Mouse (Mus musculus) hindbrain, embryonic 13.5 days (tissue): ENCODE measurements around the gene Tmc2. TPM values are rescaled to one million over a fixed set of nuclear protein-coding genes. Genes with fewer than 3 reads are reported as not detected.

Source experiments
- ATAC-seq: fragments of 200-750 bp; cut with Nextera tagmentation; 2 replicates; pipeline ENCODE4 v1.8.0; 2017; ENCODE audit warnings: moderate TSS enrichment; ENCODE audit not compliant: low FRiP score
- H3K27ac ChIP-seq: fragments of 300-500 bp; sonication (generic); 2 replicates; pipeline ENCODE4 v1.5.1; 2015; ENCODE audit warnings: inconsistent platforms, mild to moderate bottlenecking, moderate library complexity
- H3K27me3 ChIP-seq: fragments of 300-500 bp; sonication (generic); 2 replicates; pipeline ENCODE4 v1.6.1; 2015; ENCODE audit warnings: mild to moderate bottlenecking, inconsistent platforms
- H3K36me3 ChIP-seq: fragments of 300-500 bp; sonication (generic); 2 replicates; pipeline ENCODE4 v1.6.1; 2015; ENCODE audit warnings: mild to moderate bottlenecking, inconsistent platforms
- H3K4me1 ChIP-seq: fragments of 300-500 bp; sonication (generic); replicated peaks from 2 replicates; pipeline ENCODE4 v1.6.1; 2015; ENCODE audit warnings: inconsistent platforms
- H3K4me2 ChIP-seq: fragments of 300-500 bp; sonication (generic); 2 replicates; pipeline ENCODE4 v1.6.1; 2015; ENCODE audit warnings: inconsistent platforms, mild to moderate bottlenecking, moderate library complexity
- H3K4me3 ChIP-seq: fragments of 300-500 bp; sonication (generic); 2 replicates; pipeline ENCODE4 v1.5.1; 2015; ENCODE audit warnings: mild to moderate bottlenecking, inconsistent platforms
- H3K9ac ChIP-seq: fragments of 300-500 bp; sonication (generic); 2 replicates; pipeline ENCODE4 v1.6.1; 2015; ENCODE audit warnings: mild to moderate bottlenecking, inconsistent platforms
- H3K9me3 ChIP-seq: fragments of 300-500 bp; sonication (generic); 2 replicates; pipeline ENCODE4 v1.6.1; 2016; ENCODE audit warnings: inconsistent platforms
- WGBS: fragments of 180-500 bp; shearing (Covaris S2); methylation state at CpG from one replicate; pipeline ENCODE4 v1.1.7; 2015; 5-methylcytosine and 5-hydroxymethylcytosine counted together
- polyA plus RNA-seq: library from polyadenylated mRNA; unstranded; fragments of >200 nt; fragmentation: Nextera tagmentation; extraction: Ambion mirVana; gene quantifications from 2 replicates; pipeline ENCODE4 v1.2.1, GENCODE M21; 2015

The Tmc2 gene
- polyA plus RNA-seq, 1 experiment from 2014 or later: not detected

- Histone ChIP-seq H3K36me3 (no peaks in the 10 kb centered on the region), H3K4me2 (no peak overlapping the region), H3K9ac (no peak overlapping the region), H3K9me3 (no peaks in the 10 kb centered on the region), H3K27me3 (0 out of 2 replicates have a peak, but pooled peaks cover 2% of the 10 kb centered on the region), H3K4me3 (no peak overlapping the region), H3K4me1 (no peaks in the 10 kb centered on the region), H3K27ac (no peak overlapping the region)
- 87% methylated on average over 2 of the region's 2 CpGs for WGBS
- ATAC-seq: no peak
Measured at GRCm38 (mm10) chr2:130261914-130262313, 66.9 kb downstream of the Tmc2 start.

GRCm38 (mm10) chr2:130262398-130262797 is 67.4 kb downstream of the Tmc2 start:
- H3K9me3 ChIP-seq: no peaks in the 10 kb centered on the region
- no peak overlapping the region for H3K4me3 ChIP-seq
- H3K27me3 ChIP-seq: 0 out of 2 replicates have a peak, but pooled peaks cover 2% of the 10 kb centered on the region
- no peak for ATAC-seq
- H3K27ac ChIP-seq: no peak overlapping the region
- H3K36me3 ChIP-seq: no peaks in the 10 kb centered on the region
- H3K4me2 ChIP-seq: no peak overlapping the region
- H3K9ac ChIP-seq: no peak overlapping the region
- 85% methylated on average over 2 of the region's 2 CpGs for WGBS
- no peaks in the 10 kb centered on the region for H3K4me1 ChIP-seq

GRCm38 (mm10) chr2:130265520-130265919 is 70.5 kb downstream of the Tmc2 start:
- Histone ChIP-seq H3K9me3 (no peaks in the 10 kb centered on the region), H3K4me2 (no peak overlapping the region), H3K36me3 (no peaks in the 10 kb centered on the region), H3K4me3 (no peak overlapping the region), H3K4me1 (no peaks in the 10 kb centered on the region), H3K27ac (no peak overlapping the region), H3K9ac (no peak overlapping the region), H3K27me3 (0 out of 2 replicates have a peak, but pooled peaks cover 2% of the 10 kb centered on the region)
- 97% methylated on average over 1 of the region's 1 CpGs for WGBS
- ATAC-seq: no peak

- no peak for ATAC-seq
- no peak overlapping the region for H3K4me2 ChIP-seq
Measured at GRCm38 (mm10) chr2:130268074-130268473, 73.1 kb downstream of the Tmc2 start.

GRCm38 (mm10) chr2:130273732-130274131 is 78.7 kb downstream of the Tmc2 start:
- H3K27ac ChIP-seq: peak overlapping the region; percentile 94
- peak overlapping the region; percentile 91 for H3K4me3 ChIP-seq
- ATAC-seq: peak; percentile 55
- WGBS: 2% methylated on average over 14 of the region's 14 CpGs
- peak overlapping the region; percentile 78 for H3K4me2 ChIP-seq
- peaks cover 35% of the 10 kb centered on the region for H3K36me3 ChIP-seq
- H3K27me3 ChIP-seq: no peaks in the 10 kb centered on the region
- H3K9ac ChIP-seq: peak overlapping the region; percentile 87
- H3K4me1 ChIP-seq: peaks cover 32% of the 10 kb centered on the region
- no peaks in the 10 kb centered on the region for H3K9me3 ChIP-seq

More at GRCm38 (mm10) chr2:130268074-130268473, 73.1 kb downstream of the Tmc2 start:
- Histone ChIP-seq H3K9me3 (no peaks in the 10 kb centered on the region), H3K27ac (no peak overlapping the region), H3K9ac (no peak overlapping the region), H3K4me3 (no peak overlapping the region), H3K27me3 (no peaks in the 10 kb centered on the region), H3K36me3 (no peaks in the 10 kb centered on the region), H3K4me1 (peaks cover 3% of the 10 kb centered on the region)
- WGBS: 68% methylated on average over 7 of the region's 7 CpGs

- peak within 1 kb of the TSS; percentile 94 for H3K27ac ChIP-seq
- H3K9ac ChIP-seq: peak within 1 kb of the TSS; percentile 94
- no peaks in the 10 kb centered on the region for H3K27me3 ChIP-seq
- under 1% methylated on average over 67 of the region's 68 CpGs for WGBS
- peak within 1 kb of the TSS; percentile 78 for H3K4me2 ChIP-seq
- ATAC-seq: peak; percentile 98
- H3K9me3 ChIP-seq: no peaks in the 10 kb centered on the region
- H3K4me1 ChIP-seq: peaks cover 32% of the 10 kb centered on the region
- peak within 1 kb of the TSS; percentile 91 for H3K4me3 ChIP-seq
- peaks cover 37% of the 10 kb centered on the region for H3K36me3 ChIP-seq
Measured at GRCm38 (mm10) chr2:130274149-130274861, 79.3 kb downstream of the Tmc2 start, which contains the start of gene Nop56. Nop56 (plus strand) TSS chr2:130274430.

- 1% methylated on average over 10 of the region's 10 CpGs for WGBS
- H3K9me3 ChIP-seq: no peaks in the 10 kb centered on the region
- no peaks in the 10 kb centered on the region for H3K27me3 ChIP-seq
- ATAC-seq: no peak
- peak overlapping the region; percentile 78 for H3K4me2 ChIP-seq
- peak overlapping the region; percentile 94 for H3K27ac ChIP-seq
- peaks cover 43% of the 10 kb centered on the region for H3K36me3 ChIP-seq
- H3K4me3 ChIP-seq: peak overlapping the region; percentile 91
- H3K9ac ChIP-seq: peak overlapping the region; percentile 94
- H3K4me1 ChIP-seq: peaks cover 32% of the 10 kb centered on the region
Measured at GRCm38 (mm10) chr2:130274862-130275261, 79.9 kb downstream of the Tmc2 start.

GRCm38 (mm10) chr2:130275649-130276048 is 80.7 kb downstream of the Tmc2 start:
- Histone ChIP-seq H3K4me3 (peak overlapping the region; percentile 91), H3K9me3 (no peaks in the 10 kb centered on the region), H3K4me2 (peak overlapping the region; percentile 78), H3K9ac (peak overlapping the region; percentile 94), H3K36me3 (peaks cover 51% of the 10 kb centered on the region), H3K27ac (no peak overlapping the region), H3K27me3 (no peaks in the 10 kb centered on the region), H3K4me1 (peaks cover 32% of the 10 kb centered on the region)
- ATAC-seq: no peak
- 43% methylated on average over 6 of the region's 6 CpGs for WGBS

- peaks cover 63% of the 10 kb centered on the region for H3K36me3 ChIP-seq
- H3K9me3 ChIP-seq: no peaks in the 10 kb centered on the region
- no peak overlapping the region for H3K27ac ChIP-seq
- no peaks in the 10 kb centered on the region for H3K27me3 ChIP-seq
- ATAC-seq: no peak
- no peak overlapping the region for H3K4me3 ChIP-seq
- 45% methylated on average over 8 of the region's 8 CpGs for WGBS
- H3K9ac ChIP-seq: no peak overlapping the region
- H3K4me1 ChIP-seq: peaks cover 36% of the 10 kb centered on the region
- H3K4me2 ChIP-seq: no peak overlapping the region
Measured at GRCm38 (mm10) chr2:130279600-130280091, 84.7 kb downstream of the Tmc2 start.

- WGBS: 70% methylated on average over 7 of the region's 7 CpGs
- no peak overlapping the region for H3K27ac ChIP-seq
- no peak overlapping the region for H3K9ac ChIP-seq
- H3K4me2 ChIP-seq: no peak overlapping the region
- no peaks in the 10 kb centered on the region for H3K27me3 ChIP-seq
- no peak for ATAC-seq
- H3K9me3 ChIP-seq: no peaks in the 10 kb centered on the region
- H3K4me3 ChIP-seq: no peak overlapping the region
- H3K36me3 ChIP-seq: peaks cover 63% of the 10 kb centered on the region
- H3K4me1 ChIP-seq: peaks cover 38% of the 10 kb centered on the region
Measured at GRCm38 (mm10) chr2:130280224-130280623, 85.2 kb downstream of the Tmc2 start.

GRCm38 (mm10) chr2:130280818-130281217 is 85.8 kb downstream of the Tmc2 start:
- H3K9me3 ChIP-seq: no peaks in the 10 kb centered on the region
- peaks cover 37% of the 10 kb centered on the region for H3K4me1 ChIP-seq
- no peak overlapping the region for H3K9ac ChIP-seq
- WGBS: 79% methylated on average over 4 of the region's 4 CpGs
- H3K27me3 ChIP-seq: no peaks in the 10 kb centered on the region
- ATAC-seq: no peak
- no peak overlapping the region for H3K4me2 ChIP-seq
- H3K4me3 ChIP-seq: no peak overlapping the region
- H3K27ac ChIP-seq: no peak overlapping the region
- H3K36me3 ChIP-seq: peaks cover 57% of the 10 kb centered on the region

- H3K27ac ChIP-seq: peak within 1 kb of the TSS; percentile 67
- peaks cover 23% of the 10 kb centered on the region for H3K4me1 ChIP-seq
- H3K36me3 ChIP-seq: peaks cover 28% of the 10 kb centered on the region
- ATAC-seq: peak; percentile 91
- no peaks in the 10 kb centered on the region for H3K9me3 ChIP-seq
- 2% methylated on average over 51 of the region's 51 CpGs for WGBS
- H3K4me3 ChIP-seq: peak within 1 kb of the TSS; percentile 83
- H3K9ac ChIP-seq: peak within 1 kb of the TSS; percentile 88
- peak within 1 kb of the TSS; percentile 99 for H3K4me2 ChIP-seq
- H3K27me3 ChIP-seq: no peaks in the 10 kb centered on the region
Measured at GRCm38 (mm10) chr2:130283854-130284654, 89.1 kb downstream of the Tmc2 start, which contains the start of gene Idh3b. Idh3b (minus strand) TSS chr2:130284547.
